Mouse (Mus musculus): ENCODE measurements at regions not wholly inside any gene's neighbourhood (a gene's known extent, or its start where the extent isn't known, plus 50 kb on each side); places are given as distances from the start of the nearest gene placed in this dataset.

DNA sequence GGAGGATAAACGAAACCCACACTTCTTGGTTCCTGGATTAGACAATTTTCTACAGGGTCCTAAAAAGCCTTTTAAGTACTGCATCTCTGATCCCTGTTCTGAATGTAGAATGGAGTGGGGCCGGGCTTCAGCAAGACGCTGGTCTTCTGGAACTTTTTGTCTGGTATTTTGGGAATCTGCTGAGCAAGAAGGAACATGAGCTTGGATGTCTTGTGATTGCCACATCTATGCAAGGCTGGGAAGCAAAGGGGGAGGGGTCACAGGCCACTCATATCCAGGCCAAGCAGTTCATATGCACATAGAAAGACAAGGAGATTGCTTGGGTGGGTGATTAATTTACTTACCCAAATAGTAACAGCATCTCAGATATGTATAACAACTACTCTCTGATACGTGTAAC, 121.5 kb downstream of the Evx1 start:
- TF ChIP-seq POLR2A (IDR thresholded peaks at IDR 0.05; ENCODE audit: borderline replicate concordance, extremely low read depth, insufficient read depth, insufficient read length, poor library complexity, severe bottlenecking) (no peak), CTCF (IDR thresholded peaks at IDR 0.05; ENCODE audit: borderline replicate concordance, extremely low read depth, insufficient read depth, insufficient read length) (no peak)
- DNase-seq (ENCODE audit: low read depth) = no peak

DNA sequence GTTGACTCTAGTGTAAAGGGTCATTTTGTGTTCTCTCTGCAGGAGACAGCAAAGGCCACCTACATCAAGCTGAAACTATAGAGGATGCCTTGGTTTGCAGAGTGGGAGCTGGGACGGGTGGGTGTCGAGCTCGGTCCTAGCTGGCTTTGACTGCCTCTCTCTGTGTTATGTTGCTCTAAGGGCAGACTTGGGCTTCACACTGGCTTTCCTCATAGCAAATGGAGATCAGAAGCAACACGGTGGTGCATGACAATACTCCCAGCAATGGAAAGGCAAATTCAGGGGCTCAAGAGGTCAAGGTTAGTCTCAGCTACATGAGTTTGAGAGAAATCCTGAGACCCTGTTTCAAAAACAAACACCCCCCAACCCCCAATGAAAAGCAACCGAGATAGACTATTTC, 122.1 kb downstream of the Evx1 start:
- TF ChIP-seq CTCF (IDR thresholded peaks at IDR 0.05; ENCODE audit: borderline replicate concordance, extremely low read depth, insufficient read depth, insufficient read length) (no peak), POLR2A (IDR thresholded peaks at IDR 0.05; ENCODE audit: borderline replicate concordance, extremely low read depth, insufficient read depth, insufficient read length, poor library complexity, severe bottlenecking) (no peak)

DNA sequence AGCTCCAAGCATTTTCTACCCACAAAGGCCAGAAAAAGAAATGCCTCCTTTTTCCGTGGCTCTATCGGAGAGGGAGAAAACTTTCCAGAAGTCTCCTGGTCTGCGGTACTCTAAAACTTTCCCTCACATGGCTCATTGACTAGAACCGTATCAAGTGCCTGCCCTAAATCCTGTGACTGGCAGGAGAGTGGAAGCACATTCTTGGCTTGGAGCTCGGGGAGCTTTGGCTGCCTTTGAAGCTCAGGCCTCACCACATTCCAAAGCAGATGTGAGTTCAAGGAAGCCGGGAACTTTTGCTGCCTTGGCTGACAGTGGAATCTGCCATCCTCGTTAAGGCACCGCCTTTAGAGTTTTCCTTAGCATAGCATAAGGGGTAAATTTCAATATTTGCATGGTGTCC, 125.1 kb downstream of the Evx1 start:
- no peak for TF ChIP-seq POLR2A (IDR thresholded peaks at IDR 0.05; ENCODE audit: borderline replicate concordance, extremely low read depth, insufficient read depth, insufficient read length, poor library complexity, severe bottlenecking)
- no peak for TF ChIP-seq CTCF (IDR thresholded peaks at IDR 0.05; ENCODE audit: borderline replicate concordance, extremely low read depth, insufficient read depth, insufficient read length)
- DNase-seq (ENCODE audit: low read depth) = peak; percentile 26

More for the DNA sequence above, 122.1 kb downstream of the Evx1 start:
- no peak for DNase-seq (ENCODE audit: low read depth)

DNA sequence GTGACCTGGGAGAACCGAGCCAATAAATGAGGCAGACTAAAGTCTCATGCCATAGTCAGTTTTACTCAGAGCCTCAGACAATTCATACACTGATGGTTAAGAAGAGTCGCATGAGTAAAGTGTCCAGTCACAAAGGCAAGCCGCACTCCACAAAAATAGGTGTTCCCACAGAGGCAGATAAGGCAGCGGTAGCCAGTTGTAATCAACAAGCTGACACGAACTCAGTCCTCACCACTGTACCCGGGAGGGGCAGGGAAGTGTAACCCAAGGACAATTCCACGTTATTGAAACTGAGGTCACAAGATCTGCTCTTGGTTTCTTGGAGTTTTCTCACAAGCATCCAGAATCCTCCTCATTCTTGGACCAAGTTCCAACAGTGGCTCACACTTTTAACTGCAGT, 125.9 kb downstream of the Evx1 start:
- DNase-seq (ENCODE audit: low read depth) = no peak
- TF ChIP-seq POLR2A (IDR thresholded peaks at IDR 0.05; ENCODE audit: borderline replicate concordance, extremely low read depth, insufficient read depth, insufficient read length, poor library complexity, severe bottlenecking) (no peak), CTCF (IDR thresholded peaks at IDR 0.05; ENCODE audit: borderline replicate concordance, extremely low read depth, insufficient read depth, insufficient read length) (no peak)

- no peak for DNase-seq (ENCODE audit: low read depth)
- TF ChIP-seq CTCF (IDR thresholded peaks at IDR 0.05; ENCODE audit: borderline replicate concordance, extremely low read depth, insufficient read depth, insufficient read length) = no peak
- TF ChIP-seq POLR2A (IDR thresholded peaks at IDR 0.05; ENCODE audit: borderline replicate concordance, extremely low read depth, insufficient read depth, insufficient read length, poor library complexity, severe bottlenecking) = no peak
Measured at GRCm38 (mm10) chr6:52440160-52440559, 126.9 kb downstream of the Evx1 start.

- TF ChIP-seq CTCF (IDR thresholded peaks at IDR 0.05; ENCODE audit: borderline replicate concordance, extremely low read depth, insufficient read depth, insufficient read length) (no peak), POLR2A (IDR thresholded peaks at IDR 0.05; ENCODE audit: borderline replicate concordance, extremely low read depth, insufficient read depth, insufficient read length, poor library complexity, severe bottlenecking) (no peak)
- peak; percentile 63 for DNase-seq (ENCODE audit: low read depth)
Measured at GRCm38 (mm10) chr6:52443112-52443984, 130.1 kb downstream of the Evx1 start.

- no peak for DNase-seq (ENCODE audit: low read depth)
- TF ChIP-seq POLR2A (IDR thresholded peaks at IDR 0.05; ENCODE audit: borderline replicate concordance, extremely low read depth, insufficient read depth, insufficient read length, poor library complexity, severe bottlenecking) (no peak), CTCF (IDR thresholded peaks at IDR 0.05; ENCODE audit: borderline replicate concordance, extremely low read depth, insufficient read depth, insufficient read length) (no peak)
Measured at GRCm38 (mm10) chr6:52458828-52459227, 145.5 kb downstream of the Evx1 start.

- DNase-seq (ENCODE audit: low read depth) = no peak
- TF ChIP-seq POLR2A (IDR thresholded peaks at IDR 0.05; ENCODE audit: borderline replicate concordance, extremely low read depth, insufficient read depth, insufficient read length, poor library complexity, severe bottlenecking) (no peak), CTCF (IDR thresholded peaks at IDR 0.05; ENCODE audit: borderline replicate concordance, extremely low read depth, insufficient read depth, insufficient read length) (no peak)
Measured at GRCm38 (mm10) chr6:52461186-52461585, 147.9 kb downstream of the Evx1 start.

GRCm38 (mm10) chr6:52463369-52463768, 150.1 kb downstream of the Evx1 start:
- no peak for DNase-seq (ENCODE audit: low read depth)
- TF ChIP-seq CTCF (IDR thresholded peaks at IDR 0.05; ENCODE audit: borderline replicate concordance, extremely low read depth, insufficient read depth, insufficient read length) = no peak
- TF ChIP-seq POLR2A (IDR thresholded peaks at IDR 0.05; ENCODE audit: borderline replicate concordance, extremely low read depth, insufficient read depth, insufficient read length, poor library complexity, severe bottlenecking) = no peak

DNA sequence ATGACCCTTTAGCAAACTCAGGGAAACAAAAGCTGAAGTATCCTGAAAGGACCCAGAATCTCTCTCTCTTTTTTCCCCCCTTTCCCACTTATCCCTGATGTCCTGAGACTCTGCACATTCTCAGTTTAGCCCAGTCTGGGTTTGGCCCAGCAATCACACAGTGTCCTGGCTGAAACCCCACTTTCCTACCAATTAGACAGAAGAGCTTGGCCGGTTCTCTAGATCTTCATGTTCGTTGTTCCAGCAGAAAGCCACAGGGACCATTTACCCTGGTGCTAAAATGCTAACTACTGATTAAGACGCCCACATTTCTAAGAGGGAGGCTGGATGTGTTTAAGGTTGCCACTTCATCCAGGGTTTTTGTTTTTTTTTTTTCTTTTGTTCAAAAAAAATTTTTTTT, 151.3 kb downstream of the Evx1 start:
- DNase-seq (ENCODE audit: low read depth) = no peak
- no peak for TF ChIP-seq CTCF (IDR thresholded peaks at IDR 0.05; ENCODE audit: borderline replicate concordance, extremely low read depth, insufficient read depth, insufficient read length)
- no peak for TF ChIP-seq POLR2A (IDR thresholded peaks at IDR 0.05; ENCODE audit: borderline replicate concordance, extremely low read depth, insufficient read depth, insufficient read length, poor library complexity, severe bottlenecking)

DNA sequence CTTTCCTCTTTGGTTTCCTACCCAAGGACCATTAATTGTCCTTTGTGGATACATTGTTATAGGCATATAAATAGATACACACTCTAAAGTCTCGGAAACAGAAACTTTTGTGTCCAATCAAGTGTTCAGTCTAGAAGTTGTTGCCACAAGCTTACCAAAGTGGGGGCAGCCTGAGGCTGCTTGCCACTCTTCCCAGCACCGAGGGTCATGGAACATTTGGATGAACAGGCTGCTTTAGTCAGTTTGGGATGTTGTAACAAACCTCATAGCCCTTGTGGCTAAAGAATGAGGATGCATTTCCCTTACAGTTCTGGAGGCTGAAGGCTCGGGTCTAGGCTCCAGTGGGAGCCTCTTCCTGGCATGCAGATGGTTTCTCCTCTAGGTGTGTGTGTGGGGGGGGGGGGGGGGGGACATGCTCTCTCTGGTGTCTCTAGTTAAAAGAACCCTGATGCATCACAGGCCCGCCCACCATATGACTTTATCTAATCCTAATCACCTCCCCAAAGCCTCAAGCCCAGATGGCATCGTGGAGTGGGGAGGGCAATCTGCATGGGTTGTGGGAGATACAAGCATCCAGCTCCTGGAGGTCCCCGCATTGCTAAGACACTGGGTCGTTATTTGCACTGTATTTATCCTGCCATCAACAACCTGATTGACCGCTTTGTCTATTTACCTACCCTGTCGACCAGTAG, 152.7 kb downstream of the Evx1 start:
- DNase-seq (ENCODE audit: low read depth) = no peak
- TF ChIP-seq CTCF (IDR thresholded peaks at IDR 0.05; ENCODE audit: borderline replicate concordance, extremely low read depth, insufficient read depth, insufficient read length) (no peak), POLR2A (IDR thresholded peaks at IDR 0.05; ENCODE audit: borderline replicate concordance, extremely low read depth, insufficient read depth, insufficient read length, poor library complexity, severe bottlenecking) (no peak)
